Mouse (Mus musculus): ENCODE data around the gene Gpn3. TPM values are rescaled to one million over a fixed set of nuclear protein-coding genes. Genes with fewer than 3 reads are reported as not detected.
"Not testable (repeated sequence)": the region's sequence is repeated elsewhere in the genome, so short reads cannot be mapped to it uniquely, and the experiment has no call there.

Gene Gpn3
- polyA plus RNA-seq, 1 experiment, result 26.4 TPM

DNA sequence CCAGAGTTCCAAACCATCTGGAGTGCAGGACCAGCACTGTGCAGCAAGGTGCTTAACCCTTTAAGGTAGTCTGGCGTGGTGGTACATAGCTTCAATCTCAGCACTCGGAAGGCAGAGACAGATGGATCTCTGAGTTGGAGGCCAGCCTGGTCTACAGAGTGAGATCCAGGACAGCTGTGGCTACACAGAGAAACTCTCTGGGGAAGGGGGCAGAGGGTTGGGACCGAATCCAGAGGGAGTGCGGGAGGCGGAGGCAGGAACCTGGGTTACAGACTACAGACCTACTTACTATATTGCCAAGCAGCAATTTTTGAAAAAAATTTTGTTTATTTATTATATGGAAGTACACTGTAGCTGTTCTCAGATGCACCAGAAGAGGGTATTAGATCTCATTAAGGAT, 42.7 kb downstream of the Gpn3 start:
- H3K36me3 ChIP-seq (replicated peaks; ENCODE audit: low read length), result peaks cover 14% of the 10 kb centered on the region
- H3K9me3 ChIP-seq, result peaks cover 6% of the 10 kb centered on the region; the same call in 1 of the 2 replicates
- H3K4me1 ChIP-seq, result peaks cover 2% of the 10 kb centered on the region; the same call in 1 of the 2 replicates
- H3K4me3 ChIP-seq (replicated peaks), result no peak overlapping the region
- no peaks in the 10 kb centered on the region for H3K27me3 ChIP-seq (replicated peaks)
- TF ChIP-seq GATA1 (IDR thresholded peaks at IDR 0.05; ENCODE audit: borderline replicate concordance, low read length), result no peak
- no peak for TF ChIP-seq FLI1 (IDR thresholded peaks at IDR 0.05; ENCODE audit: low read length)

DNA sequence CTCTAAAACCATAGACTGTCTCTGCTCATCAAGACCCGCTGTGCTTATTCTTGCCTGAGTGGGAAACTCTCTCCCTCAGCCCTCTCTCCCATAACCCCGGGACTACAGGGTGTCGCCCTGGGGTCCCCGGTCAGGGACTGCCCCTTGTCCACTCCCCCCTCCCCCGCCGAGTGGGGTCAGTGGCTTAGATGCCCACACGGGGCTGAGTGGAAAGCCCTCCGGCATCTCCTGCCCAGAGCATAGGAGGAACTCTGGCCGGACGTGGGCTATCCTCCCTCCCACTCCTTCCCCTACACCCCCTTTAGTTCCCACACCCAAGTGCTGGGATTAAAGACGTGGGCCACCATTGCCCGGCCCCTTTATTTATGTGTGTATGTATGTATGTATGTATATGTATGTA, 43.8 kb downstream of the Gpn3 start:
- no peaks in the 10 kb centered on the region for H3K27me3 ChIP-seq (replicated peaks)
- peaks cover 3% of the 10 kb centered on the region for H3K36me3 ChIP-seq (replicated peaks; ENCODE audit: low read length)
- H3K4me3 ChIP-seq (replicated peaks), result no peak overlapping the region
- no peak for TF ChIP-seq FLI1 (IDR thresholded peaks at IDR 0.05; ENCODE audit: low read length)
- H3K9me3 ChIP-seq, result peaks cover 3% of the 10 kb centered on the region; the same call in 1 of the 2 replicates
- peaks cover 2% of the 10 kb centered on the region; the same call in 1 of the 2 replicates for H3K4me1 ChIP-seq

DNA sequence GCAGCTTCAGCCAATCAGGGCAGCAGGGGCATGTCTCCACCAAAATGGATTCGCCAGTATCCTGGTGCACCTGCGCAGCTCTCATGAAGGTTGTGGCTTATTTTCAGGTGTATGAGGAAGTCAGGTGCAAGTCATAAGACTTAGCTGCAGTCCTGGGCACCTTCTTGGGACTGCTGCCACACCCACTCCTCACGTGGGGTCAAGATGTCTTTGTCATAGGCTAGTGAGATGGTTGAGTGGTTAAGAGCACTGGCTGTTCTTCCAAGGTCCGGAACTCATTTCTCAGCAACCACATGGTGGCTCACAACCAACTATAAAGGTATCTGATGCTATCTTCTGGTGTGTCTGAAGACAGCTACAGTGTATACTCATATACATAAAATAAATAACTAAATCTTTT, 49.0 kb downstream of the Gpn3 start:
- not testable (repeated sequence) for H3K36me3 ChIP-seq (replicated peaks; ENCODE audit: low read length); H3K27me3 ChIP-seq (replicated peaks); H3K9me3 ChIP-seq; H3K4me3 ChIP-seq (replicated peaks)
- peaks cover 31% of the 10 kb centered on the region for H3K4me1 ChIP-seq

DNA sequence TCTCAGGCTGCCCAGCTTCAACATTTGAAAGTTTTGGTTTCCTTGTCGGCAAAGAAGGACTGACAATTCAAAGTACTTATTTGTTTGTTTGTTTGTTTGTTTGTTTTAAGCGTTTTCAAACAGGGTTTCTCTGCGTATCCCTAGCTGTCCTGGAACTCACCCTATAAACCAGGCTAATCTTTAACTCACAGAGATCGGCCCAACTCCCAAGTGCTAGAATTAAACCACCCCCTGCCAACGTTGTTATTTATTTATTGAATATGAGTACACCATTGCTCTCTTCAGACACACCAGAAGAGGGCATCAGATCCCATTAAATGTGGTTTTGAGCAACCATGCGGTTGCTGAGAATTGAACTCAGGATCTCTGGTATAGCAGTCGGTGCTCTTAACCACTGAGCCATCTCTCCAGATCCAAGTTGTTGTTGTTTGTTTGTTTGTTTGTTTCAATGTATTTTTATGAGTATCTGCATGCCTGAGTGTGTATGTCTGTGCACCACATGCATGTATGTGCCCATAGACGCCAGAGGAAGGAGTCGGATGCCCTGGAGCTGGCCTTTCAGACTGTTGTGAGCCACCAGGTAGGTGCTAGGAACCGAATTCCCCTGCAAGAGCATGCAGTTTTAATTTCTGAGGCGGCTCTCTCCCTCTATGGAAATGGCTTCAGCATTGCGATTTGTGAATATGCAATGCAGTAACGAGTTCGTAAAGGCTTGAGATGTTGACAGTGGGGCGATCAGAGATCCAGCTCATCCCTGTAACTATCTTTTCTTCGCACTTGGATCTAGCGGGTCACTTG, 49.8 kb downstream of the Gpn3 start, which contains the start of gene Anapc7:
Gene Anapc7, plus strand, starts transcription at position 423 of the 798 bp plus-strand sequence.
- Histone ChIP-seq H3K4me3 (replicated peaks) (peak within 1 kb of the TSS; percentile 99), H3K27me3 (replicated peaks) (no peaks in the 10 kb centered on the region), H3K36me3 (replicated peaks; ENCODE audit: low read length) (peaks cover 5% of the 10 kb centered on the region), H3K9me3 (no peaks in the 10 kb centered on the region), H3K4me1 (peaks cover 31% of the 10 kb centered on the region)
- TF ChIP-seq GATA1 (IDR thresholded peaks at IDR 0.05; ENCODE audit: borderline replicate concordance, low read length), result no peak
- no peak for TF ChIP-seq FLI1 (IDR thresholded peaks at IDR 0.05; ENCODE audit: low read length)

DNA sequence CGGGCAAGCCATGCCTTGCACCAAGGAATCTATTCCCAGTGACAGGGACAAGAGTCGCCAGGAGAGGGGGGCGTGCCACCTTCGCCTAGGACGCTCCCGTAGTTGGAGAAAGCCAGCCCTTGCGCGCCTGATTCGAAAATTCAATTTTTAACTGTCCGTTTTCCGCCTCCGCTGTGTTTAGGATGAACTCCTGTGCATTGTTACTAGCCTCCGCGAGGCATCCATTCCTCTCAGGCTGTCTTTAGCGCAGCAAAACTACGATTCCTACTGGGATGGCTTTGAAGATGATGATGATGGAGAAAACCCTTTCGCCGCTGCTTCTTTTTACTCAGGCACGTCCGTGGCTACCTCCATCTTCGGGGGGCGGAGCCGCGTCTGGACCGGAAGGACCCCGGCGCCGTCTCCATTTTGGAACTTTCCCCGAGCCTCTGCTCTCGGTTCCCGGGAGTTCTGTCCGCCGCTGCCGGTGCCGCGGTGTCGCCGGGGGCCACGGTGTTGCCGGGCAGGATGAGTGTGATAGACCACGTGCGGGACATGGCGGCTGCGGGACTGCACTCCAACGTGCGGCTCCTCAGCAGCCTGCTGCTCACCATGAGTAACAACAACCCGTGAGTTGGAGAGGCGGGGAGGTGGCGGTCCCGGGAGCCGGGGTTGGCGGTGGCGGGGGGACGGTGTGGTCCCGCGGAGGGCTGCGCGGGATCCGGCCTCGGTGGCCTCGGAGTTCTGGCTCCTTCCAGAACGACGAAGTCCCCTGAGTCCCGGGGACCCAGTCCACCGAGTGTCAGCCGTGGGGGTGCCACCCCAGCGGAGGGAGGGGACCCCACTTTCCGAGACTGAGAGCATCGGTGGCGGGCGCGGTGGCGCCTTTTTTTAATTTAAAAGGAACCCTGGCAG, 50.6 kb downstream of the Gpn3 start:
- Histone ChIP-seq H3K9me3 (no peaks in the 10 kb centered on the region), H3K4me1 (peaks cover 31% of the 10 kb centered on the region), H3K36me3 (replicated peaks; ENCODE audit: low read length) (peaks cover 12% of the 10 kb centered on the region), H3K4me3 (replicated peaks) (peak overlapping the region; percentile 99), H3K27me3 (replicated peaks) (no peaks in the 10 kb centered on the region)
- TF ChIP-seq FLI1 (IDR thresholded peaks at IDR 0.05; ENCODE audit: low read length), result no peak
- no peak for TF ChIP-seq GATA1 (IDR thresholded peaks at IDR 0.05; ENCODE audit: borderline replicate concordance, low read length)

DNA sequence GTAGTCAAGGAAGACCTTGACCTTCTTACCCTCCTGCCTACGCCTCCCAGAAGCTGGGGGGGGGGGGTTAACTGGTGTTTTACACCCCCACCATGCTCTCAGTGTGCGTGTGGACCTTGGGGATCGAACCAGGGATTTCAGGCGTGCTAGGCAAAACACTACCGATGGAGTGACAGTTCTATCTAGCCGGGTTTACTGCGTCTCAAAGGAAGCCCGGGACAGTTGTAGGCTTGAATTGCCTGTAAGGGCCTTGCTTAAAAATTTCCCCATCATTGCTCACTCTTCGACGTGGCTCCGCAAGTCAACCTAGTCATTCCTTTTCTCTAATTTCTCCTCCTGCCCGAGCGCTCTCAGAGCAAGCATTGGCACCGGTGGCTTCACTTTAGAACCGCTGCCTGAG, 51.4 kb downstream of the Gpn3 start:
- Histone ChIP-seq H3K36me3 (replicated peaks; ENCODE audit: low read length) (peaks cover 20% of the 10 kb centered on the region), H3K9me3 (no peaks in the 10 kb centered on the region), H3K4me3 (replicated peaks) (peak overlapping the region; percentile 99), H3K27me3 (replicated peaks) (no peaks in the 10 kb centered on the region), H3K4me1 (peaks cover 31% of the 10 kb centered on the region)
- TF ChIP-seq FLI1 (IDR thresholded peaks at IDR 0.05; ENCODE audit: low read length) (no peak), GATA1 (IDR thresholded peaks at IDR 0.05; ENCODE audit: borderline replicate concordance, low read length) (no peak)

DNA sequence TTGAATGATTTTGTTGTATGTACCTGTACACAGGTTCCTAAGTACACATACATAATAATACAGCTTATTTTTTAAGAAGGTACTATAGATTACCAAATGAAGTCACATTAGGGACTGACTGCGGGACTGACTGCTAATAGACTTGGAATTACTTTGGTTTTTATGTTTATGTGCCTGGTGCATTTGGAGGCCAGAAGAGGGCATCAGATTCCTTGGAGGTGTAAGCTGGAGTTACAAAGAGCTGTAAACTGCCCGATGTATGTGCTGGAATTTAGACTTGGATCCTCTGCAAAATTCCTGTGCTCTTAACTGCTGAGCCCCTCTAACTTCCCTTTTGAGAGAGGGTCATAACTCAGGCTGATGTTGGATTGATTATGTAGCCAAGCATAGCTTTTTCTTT, 53.9 kb downstream of the Gpn3 start:
- no peak for TF ChIP-seq GATA1 (IDR thresholded peaks at IDR 0.05; ENCODE audit: borderline replicate concordance, low read length)
- H3K27me3 ChIP-seq (replicated peaks), result no peaks in the 10 kb centered on the region
- H3K4me1 ChIP-seq, result peaks cover 31% of the 10 kb centered on the region
- H3K4me3 ChIP-seq (replicated peaks), result no peak overlapping the region
- no peaks in the 10 kb centered on the region for H3K9me3 ChIP-seq
- H3K36me3 ChIP-seq (replicated peaks; ENCODE audit: low read length), result peaks cover 43% of the 10 kb centered on the region

DNA sequence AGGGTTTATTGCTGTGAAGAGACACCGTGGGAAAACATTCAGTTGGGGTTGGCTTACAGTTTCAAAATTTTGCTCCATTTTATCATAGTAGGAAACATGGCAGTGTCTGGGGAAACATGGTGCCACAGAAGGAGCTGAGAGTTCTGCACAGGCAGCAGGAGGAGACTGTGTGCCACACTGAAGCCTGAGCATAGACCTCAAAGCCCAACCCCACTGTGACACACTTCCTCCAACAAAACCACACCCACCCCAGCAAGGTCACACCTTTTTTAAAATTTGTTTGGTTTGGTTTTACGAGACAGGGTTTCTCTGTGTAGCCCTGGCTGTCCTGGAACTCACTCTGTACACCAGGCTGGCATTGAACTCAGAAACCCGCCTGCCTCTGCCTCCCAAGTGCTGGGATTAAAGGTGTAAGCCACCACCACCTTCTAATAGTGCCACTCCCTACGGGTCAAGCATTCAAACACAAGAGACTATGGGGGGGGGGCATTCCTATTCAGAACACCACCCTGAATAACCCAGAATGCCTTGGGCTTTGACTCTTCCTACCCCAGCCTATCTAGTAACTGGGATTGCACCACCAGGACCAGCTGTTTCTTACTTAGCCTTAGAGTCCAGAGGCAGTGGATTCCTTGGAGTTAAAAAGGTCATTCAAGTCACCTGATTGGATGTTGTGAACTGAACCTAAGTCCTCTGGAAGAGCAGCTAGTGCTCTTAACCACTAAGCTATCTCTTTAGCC, 58.5 kb downstream of the Gpn3 start:
- TF ChIP-seq GATA1 (IDR thresholded peaks at IDR 0.05; ENCODE audit: borderline replicate concordance, low read length) (no peak), FLI1 (IDR thresholded peaks at IDR 0.05; ENCODE audit: low read length) (no peak)
- peaks cover 86% of the 10 kb centered on the region for H3K36me3 ChIP-seq (replicated peaks; ENCODE audit: low read length)

DNA sequence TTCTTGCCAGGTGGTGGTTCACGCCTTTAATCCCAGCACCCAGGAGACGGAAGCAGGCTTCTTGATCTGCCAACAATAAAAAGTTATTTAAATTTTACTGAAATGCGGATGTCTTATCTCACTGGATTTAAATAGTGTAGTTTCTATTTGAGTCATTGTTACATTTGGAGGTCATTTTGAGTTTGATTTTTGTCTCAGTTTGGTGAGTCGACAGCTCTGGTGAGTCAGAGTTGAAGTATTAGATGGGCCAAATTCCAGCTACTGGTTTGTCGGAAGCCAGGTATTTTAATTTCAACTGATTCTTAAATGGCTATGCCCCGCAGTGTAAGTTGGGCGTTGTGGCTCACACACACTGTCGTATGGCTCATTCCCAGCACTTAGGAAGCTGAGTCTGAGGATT, 59.5 kb downstream of the Gpn3 start:
- Histone ChIP-seq H3K4me1 (no peaks in the 10 kb centered on the region), H3K27me3 (replicated peaks) (no peaks in the 10 kb centered on the region), H3K4me3 (replicated peaks) (no peak overlapping the region), H3K36me3 (replicated peaks; ENCODE audit: low read length) (peaks cover 93% of the 10 kb centered on the region), H3K9me3 (no peaks in the 10 kb centered on the region)
- TF ChIP-seq GATA1 (IDR thresholded peaks at IDR 0.05; ENCODE audit: borderline replicate concordance, low read length) (no peak), FLI1 (IDR thresholded peaks at IDR 0.05; ENCODE audit: low read length) (no peak)

More for the DNA sequence above, 58.5 kb downstream of the Gpn3 start:
- H3K4me1 ChIP-seq, result no peaks in the 10 kb centered on the region
- no peaks in the 10 kb centered on the region for H3K27me3 ChIP-seq (replicated peaks)
- no peak overlapping the region for H3K4me3 ChIP-seq (replicated peaks)
- H3K9me3 ChIP-seq, result no peaks in the 10 kb centered on the region

Other genes with a start within 250 kb of the Gpn3 start
- not detected in 2 replicates for gene Ccdc63, start 231.1 kb upstream of the Gpn3 start, polyA plus RNA-seq (2012; ENCODE audit: insufficient read depth, low replicate concordance)
- gene Ppp1cc, start 213.6 kb upstream of the Gpn3 start, polyA plus RNA-seq (2012; ENCODE audit: insufficient read depth, low replicate concordance), result 22.9 and 52.2 TPM in 2 replicates
- 6.0 TPM in 1 of 2 replicates, not detected in the other for gene Hvcn1, start 165.1 kb upstream of the Gpn3 start, polyA plus RNA-seq (2012; ENCODE audit: insufficient read depth, low replicate concordance)
- gene Tctn1, start 107.4 kb upstream of the Gpn3 start, polyA plus RNA-seq (2012; ENCODE audit: insufficient read depth, low replicate concordance), result 3.2 and 11.9 TPM in 2 replicates
- 4.8 and 5.0 TPM in 2 replicates for gene Pptc7, start 87.5 kb upstream of the Gpn3 start, polyA plus RNA-seq (2012; ENCODE audit: insufficient read depth, low replicate concordance)
- 0.25 TPM in 1 of 2 replicates, not detected in the other for gene Rad9b, start 17.6 kb upstream of the Gpn3 start, polyA plus RNA-seq (2012; ENCODE audit: insufficient read depth, low replicate concordance)
- 20.9 TPM in 1 of 2 replicates, not detected in the other for gene Vps29, start 17.5 kb upstream of the Gpn3 start, polyA plus RNA-seq (2012; ENCODE audit: insufficient read depth, low replicate concordance)
- gene Fam216a, start 488 bp downstream of the Gpn3 start, polyA plus RNA-seq (2012; ENCODE audit: insufficient read depth, low replicate concordance), result 13.1 and 33.6 TPM in 2 replicates
- gene Arpc3, start 20.0 kb downstream of the Gpn3 start, polyA plus RNA-seq (2012; ENCODE audit: insufficient read depth, low replicate concordance), result 10.4 and 49.2 TPM in 2 replicates
- gene Anapc7, start 49.8 kb downstream of the Gpn3 start, polyA plus RNA-seq (2012; ENCODE audit: insufficient read depth, low replicate concordance), result 2.8 and 10.1 TPM in 2 replicates
- gene Atp2a2, start 130.3 kb downstream of the Gpn3 start, polyA plus RNA-seq (2012; ENCODE audit: insufficient read depth, low replicate concordance), result 17.2 and 27.1 TPM in 2 replicates
- not detected in 2 replicates for gene Ift81, start 242.6 kb downstream of the Gpn3 start, polyA plus RNA-seq (2012; ENCODE audit: insufficient read depth, low replicate concordance)

All from megakaryocyte, embryonic 14.5 days (primary cell).